Mouse (Mus musculus): ENCODE data around the gene N4bp2l1. TPM values are rescaled to one million over a fixed set of nuclear protein-coding genes. Genes with fewer than 3 reads are reported as not detected.

N4bp2l1 gene
- polyA plus RNA-seq (2017; shearing (Covaris generic)), result 123 TPM

GRCm38 (mm10) chr5:150597088-150597487, at the start of gene N4bp2l1:
Gene N4bp2l1, minus strand, starts transcription at chr5:150597188.

GRCm38 (mm10) chr5:150521937-150522866, 74.8 kb downstream of the N4bp2l1 start, which contains the start of gene Brca2:
Gene Brca2, plus strand, starts transcription at chr5:150522630.

Other genes starting within 250 kb of the N4bp2l1 start
- gene Zar1l, start 79.0 kb downstream of the N4bp2l1 start, polyA plus RNA-seq (2017; shearing (Covaris generic)), result not detected
- gene Brca2, start 74.6 kb downstream of the N4bp2l1 start, polyA plus RNA-seq (2017; shearing (Covaris generic)), result 4.5 TPM
- 129 TPM for gene N4bp2l2, start 69.0 kb upstream of the N4bp2l1 start, polyA plus RNA-seq (2017; shearing (Covaris generic))
- 20.5 TPM for gene Pds5b, start 76.6 kb upstream of the N4bp2l1 start, polyA plus RNA-seq (2017; shearing (Covaris generic))

Measured in effector memory CD4-positive, alpha-beta T cell, adult 7 months (primary cell).